Mouse (Mus musculus): ENCODE results near the gene Olfr54. TPM values are rescaled to one million over a fixed set of nuclear protein-coding genes. Genes with fewer than 3 reads are reported as not detected.
"Not testable (repeated sequence)": the region's sequence is repeated elsewhere in the genome, so short reads cannot be mapped to it uniquely, and the experiment has no call there.

Gene Olfr54
- polyA plus RNA-seq, 1 experiment: not detected

DNA sequence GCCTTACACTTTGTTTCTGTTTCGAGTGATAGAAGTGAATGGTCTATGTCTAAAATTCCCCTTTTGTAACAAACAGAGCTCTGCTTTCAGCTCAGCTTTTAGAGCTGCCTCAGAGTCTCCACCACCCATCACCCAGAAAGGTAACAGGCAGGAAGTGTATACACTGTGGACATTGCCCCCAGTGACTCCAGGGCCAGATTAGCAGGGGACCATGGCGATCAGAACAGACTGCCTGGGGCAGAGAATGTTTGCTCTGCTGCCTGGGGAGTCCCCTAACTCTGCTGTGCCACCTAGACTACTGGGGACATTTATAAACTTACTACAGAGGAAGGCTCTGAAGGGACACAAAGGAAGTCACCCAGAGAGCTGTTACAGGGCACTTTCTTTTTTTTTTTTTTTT, 2.3 kb downstream of the Olfr54 start:
- no peak for TF ChIP-seq POLR2A (IDR thresholded peaks at IDR 0.05; ENCODE audit: low read depth, low read length)
- TF ChIP-seq CTCF (IDR thresholded peaks at IDR 0.05; ENCODE audit: extremely low read depth, insufficient read length, insufficient replicate concordance, low read depth, low read length): no peak

DNA sequence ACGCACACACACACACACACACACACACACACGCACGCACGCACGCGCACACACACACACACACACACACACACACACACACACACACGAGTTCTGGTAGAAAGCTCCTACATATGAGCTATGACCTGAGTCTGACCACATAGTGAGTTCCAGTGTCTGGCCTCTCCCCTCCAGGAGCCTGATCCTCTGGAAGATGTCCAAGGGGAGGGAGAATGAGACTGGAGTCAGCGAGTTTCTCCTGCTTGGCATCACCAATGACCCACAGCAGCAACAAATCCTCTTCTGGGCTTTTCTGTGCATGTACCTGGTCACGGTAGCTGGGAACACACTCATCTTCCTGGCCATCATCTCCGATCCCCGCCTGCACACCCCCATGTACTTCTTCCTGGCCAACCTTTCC, 12.8 kb downstream of the Olfr54 start:
- H3K4me3 ChIP-seq (ENCODE audit: low read depth, low read length); H3K4me1 ChIP-seq (ENCODE audit: control insufficient read depth, insufficient read depth, insufficient read length, low read length); H3K27me3 ChIP-seq (ENCODE audit: control insufficient read depth, insufficient read depth, low read length); H3K27ac ChIP-seq (ENCODE audit: insufficient read depth, low read depth, low read length); H3K36me3 ChIP-seq (ENCODE audit: control insufficient read depth, insufficient read depth, low read length): not testable (repeated sequence)
- 83% methylated on average over 11 of the region's 11 CpGs for WGBS

More for the DNA sequence above, 2.3 kb downstream of the Olfr54 start:
- Histone ChIP-seq H3K27ac (ENCODE audit: insufficient read depth, low read depth, low read length) (no peak overlapping the region), H3K4me1 (ENCODE audit: control insufficient read depth, insufficient read depth, insufficient read length, low read length) (no peaks in the 10 kb centered on the region), H3K4me3 (ENCODE audit: low read depth, low read length) (no peak overlapping the region), H3K36me3 (ENCODE audit: control insufficient read depth, insufficient read depth, low read length) (no peaks in the 10 kb centered on the region), H3K27me3 (ENCODE audit: control insufficient read depth, insufficient read depth, low read length) (no peaks in the 10 kb centered on the region)
- WGBS: 34% methylated on average over 2 of the region's 2 CpGs

DNA sequence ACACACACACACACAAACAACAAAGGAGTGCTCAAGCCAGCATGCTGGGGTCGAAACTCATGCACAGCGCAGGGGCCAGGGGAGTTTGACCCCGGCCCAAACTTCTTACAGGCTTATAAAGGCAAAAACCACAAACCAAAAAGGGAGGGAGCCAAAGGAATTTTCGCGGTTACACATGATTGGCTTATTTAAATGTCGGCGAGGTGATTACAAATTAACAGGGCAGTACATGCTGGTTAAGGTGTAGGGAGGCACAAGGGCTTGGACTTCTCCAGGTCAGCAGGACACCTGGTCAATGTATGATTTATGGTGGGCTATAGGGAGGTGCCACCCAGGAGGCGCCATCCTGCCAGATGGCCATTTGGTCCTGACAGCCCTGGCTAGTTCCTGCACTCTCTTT, 15.3 kb downstream of the Olfr54 start:
- H3K4me3 ChIP-seq (ENCODE audit: low read depth, low read length); H3K4me1 ChIP-seq (ENCODE audit: control insufficient read depth, insufficient read depth, insufficient read length, low read length); H3K27ac ChIP-seq (ENCODE audit: insufficient read depth, low read depth, low read length); H3K36me3 ChIP-seq (ENCODE audit: control insufficient read depth, insufficient read depth, low read length); H3K27me3 ChIP-seq (ENCODE audit: control insufficient read depth, insufficient read depth, low read length): not testable (repeated sequence)
- 71% methylated on average over 8 of the region's 8 CpGs for WGBS

GRCm38 (mm10) chr11:51030225-51030624, 16.2 kb downstream of the Olfr54 start:
- H3K4me1 ChIP-seq (ENCODE audit: control insufficient read depth, insufficient read depth, insufficient read length, low read length): no peaks in the 10 kb centered on the region
- no peak overlapping the region for H3K27ac ChIP-seq (ENCODE audit: insufficient read depth, low read depth, low read length)
- no peaks in the 10 kb centered on the region; the same call in 1 of the 2 replicates for H3K27me3 ChIP-seq (ENCODE audit: control insufficient read depth, insufficient read depth, low read length)
- WGBS: 49% methylated on average over 2 of the region's 2 CpGs
- no peaks in the 10 kb centered on the region for H3K36me3 ChIP-seq (ENCODE audit: control insufficient read depth, insufficient read depth, low read length)
- no peak overlapping the region for H3K4me3 ChIP-seq (ENCODE audit: low read depth, low read length)
- TF ChIP-seq CTCF (IDR thresholded peaks at IDR 0.05; ENCODE audit: extremely low read depth, insufficient read length, insufficient replicate concordance, low read depth, low read length) (no peak), POLR2A (IDR thresholded peaks at IDR 0.05; ENCODE audit: low read depth, low read length) (no peak)

GRCm38 (mm10) chr11:51032851-51033250, 18.8 kb downstream of the Olfr54 start:
- Histone ChIP-seq H3K4me1 (ENCODE audit: control insufficient read depth, insufficient read depth, insufficient read length, low read length) (no peaks in the 10 kb centered on the region), H3K27me3 (ENCODE audit: control insufficient read depth, insufficient read depth, low read length) (no peaks in the 10 kb centered on the region; the same call in 1 of the 2 replicates), H3K27ac (ENCODE audit: insufficient read depth, low read depth, low read length) (no peak overlapping the region), H3K4me3 (ENCODE audit: low read depth, low read length) (no peak overlapping the region), H3K36me3 (ENCODE audit: control insufficient read depth, insufficient read depth, low read length) (no peaks in the 10 kb centered on the region)
- TF ChIP-seq POLR2A (IDR thresholded peaks at IDR 0.05; ENCODE audit: low read depth, low read length): no peak
- no peak for TF ChIP-seq CTCF (IDR thresholded peaks at IDR 0.05; ENCODE audit: extremely low read depth, insufficient read length, insufficient replicate concordance, low read depth, low read length)
- 35% methylated on average over 1 of the region's 1 CpGs for WGBS

- not testable (repeated sequence) for H3K4me1 ChIP-seq (ENCODE audit: control insufficient read depth, insufficient read depth, insufficient read length, low read length); H3K4me3 ChIP-seq (ENCODE audit: low read depth, low read length); H3K27me3 ChIP-seq (ENCODE audit: control insufficient read depth, insufficient read depth, low read length); H3K27ac ChIP-seq (ENCODE audit: insufficient read depth, low read depth, low read length); H3K36me3 ChIP-seq (ENCODE audit: control insufficient read depth, insufficient read depth, low read length)
Observed at GRCm38 (mm10) chr11:51034141-51034540, 20.1 kb downstream of the Olfr54 start.

DNA sequence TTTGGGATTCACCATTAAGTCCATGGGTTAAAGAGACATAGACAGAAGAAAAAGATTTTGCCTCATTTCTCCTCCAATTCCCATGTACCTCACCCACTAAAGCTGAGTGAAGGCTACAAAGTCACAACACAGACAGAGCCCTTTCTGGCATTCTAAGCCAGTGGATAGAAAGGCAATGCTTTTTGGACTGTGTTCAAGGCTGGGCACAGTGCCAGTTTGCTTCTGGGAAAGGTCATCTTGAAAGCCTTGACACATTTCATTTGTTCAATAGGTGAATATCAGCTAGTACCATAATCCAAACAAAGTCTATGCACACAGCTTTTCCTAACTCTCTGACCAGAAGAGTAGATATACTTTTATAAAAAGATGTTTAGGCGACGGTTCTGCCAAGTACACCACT, 21.9 kb downstream of the Olfr54 start:
- Histone ChIP-seq H3K4me1 (ENCODE audit: control insufficient read depth, insufficient read depth, insufficient read length, low read length) (no peaks in the 10 kb centered on the region), H3K36me3 (ENCODE audit: control insufficient read depth, insufficient read depth, low read length) (no peaks in the 10 kb centered on the region), H3K27ac (ENCODE audit: insufficient read depth, low read depth, low read length) (no peak overlapping the region), H3K4me3 (ENCODE audit: low read depth, low read length) (no peak overlapping the region), H3K27me3 (ENCODE audit: control insufficient read depth, insufficient read depth, low read length) (no peaks in the 10 kb centered on the region; the same call in 1 of the 2 replicates)
- 69% methylated on average over 2 of the region's 2 CpGs for WGBS
- TF ChIP-seq POLR2A (IDR thresholded peaks at IDR 0.05; ENCODE audit: low read depth, low read length) (no peak), CTCF (IDR thresholded peaks at IDR 0.05; ENCODE audit: extremely low read depth, insufficient read length, insufficient replicate concordance, low read depth, low read length) (no peak)

DNA sequence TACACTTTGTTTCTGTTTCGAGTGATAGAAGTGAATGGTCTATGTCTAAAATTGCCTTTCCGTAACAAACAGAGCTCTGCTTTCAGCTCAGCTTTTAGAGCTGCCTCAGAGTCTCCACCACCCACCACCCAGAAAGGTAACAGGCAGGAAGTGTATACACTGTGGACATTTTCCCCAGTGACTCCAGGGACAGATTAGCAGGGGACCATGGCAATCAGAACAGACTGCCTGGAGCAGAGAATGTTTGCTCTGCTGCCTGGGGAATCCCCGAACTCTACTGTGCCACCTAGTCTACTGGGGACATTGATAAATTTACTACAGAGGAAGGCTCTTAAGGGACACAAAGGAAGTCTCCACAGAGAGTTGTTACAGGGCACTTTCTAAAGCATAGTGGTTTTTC, 30.7 kb downstream of the Olfr54 start:
- H3K27me3 ChIP-seq (ENCODE audit: control insufficient read depth, insufficient read depth, low read length); H3K36me3 ChIP-seq (ENCODE audit: control insufficient read depth, insufficient read depth, low read length); H3K4me1 ChIP-seq (ENCODE audit: control insufficient read depth, insufficient read depth, insufficient read length, low read length); H3K27ac ChIP-seq (ENCODE audit: insufficient read depth, low read depth, low read length); H3K4me3 ChIP-seq (ENCODE audit: low read depth, low read length): not testable (repeated sequence)
- WGBS: 44% methylated on average over 3 of the region's 3 CpGs

DNA sequence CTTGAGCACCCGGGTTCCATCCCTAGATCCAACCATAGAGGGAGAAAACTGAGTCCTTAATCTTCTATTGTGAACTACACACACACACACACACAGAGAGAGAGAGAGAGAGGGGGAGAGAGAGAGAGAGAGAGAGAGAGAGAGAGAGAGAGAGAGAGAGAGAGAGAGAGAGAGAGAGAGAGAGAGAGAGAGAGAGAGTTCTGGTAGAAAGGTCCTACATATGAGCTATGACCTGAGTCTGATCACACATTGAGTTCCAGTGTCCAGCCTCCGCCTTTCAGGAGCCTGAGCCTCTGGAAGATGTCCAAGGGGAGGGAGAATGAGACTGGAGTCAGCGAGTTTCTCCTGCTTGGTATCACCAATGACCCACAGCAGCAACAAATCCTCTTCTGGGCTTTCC, 33.8 kb downstream of the Olfr54 start, which contains the start of gene Olfr1375:
TSS of gene Olfr1375 (plus strand) at position 301 of the 400 bp plus-strand sequence.
- not testable (repeated sequence) for H3K36me3 ChIP-seq (ENCODE audit: control insufficient read depth, insufficient read depth, low read length); H3K4me3 ChIP-seq (ENCODE audit: low read depth, low read length); H3K27ac ChIP-seq (ENCODE audit: insufficient read depth, low read depth, low read length); H3K4me1 ChIP-seq (ENCODE audit: control insufficient read depth, insufficient read depth, insufficient read length, low read length); H3K27me3 ChIP-seq (ENCODE audit: control insufficient read depth, insufficient read depth, low read length)
- 55% methylated on average over 3 of the region's 3 CpGs for WGBS

Measured in small intestine, adult 2 months (tissue).